Mouse (Mus musculus): ENCODE data around the gene Lag3. TPM values are rescaled to one million over a fixed set of nuclear protein-coding genes. Genes with fewer than 3 reads are reported as not detected.

Lag3 gene
- polyA plus RNA-seq, 1 experiment from 2014 or later: 1.3 TPM

Other genes with a start within 250 kb of the Lag3 start
- 34.8 and 36.6 TPM in 2 replicates for gene Lpcat3, start 248.7 kb downstream of the Lag3 start, polyA plus RNA-seq (2015; fragmentation: Nextera tagmentation; extraction: Ambion mirVana)
- 194 and 209 TPM in 2 replicates for gene Emg1, start 199.5 kb downstream of the Lag3 start, polyA plus RNA-seq (2015; fragmentation: Nextera tagmentation; extraction: Ambion mirVana)
- gene Phb2, start 199.4 kb downstream of the Lag3 start, polyA plus RNA-seq (2015; fragmentation: Nextera tagmentation; extraction: Ambion mirVana): 289 and 292 TPM in 2 replicates
- gene Ptpn6, start 173.0 kb downstream of the Lag3 start, polyA plus RNA-seq (2015; fragmentation: Nextera tagmentation; extraction: Ambion mirVana): 2.5 and 3.8 TPM in 2 replicates
- 675 and 699 TPM in 2 replicates for gene Grcc10, start 170.3 kb downstream of the Lag3 start, polyA plus RNA-seq (2015; fragmentation: Nextera tagmentation; extraction: Ambion mirVana)
- gene Gm45234, start 155.7 kb downstream of the Lag3 start, polyA plus RNA-seq (2015; fragmentation: Nextera tagmentation; extraction: Ambion mirVana): not detected in 2 replicates
- 17.7 and 19.8 TPM in 2 replicates for gene Atn1, start 155.2 kb downstream of the Lag3 start, polyA plus RNA-seq (2015; fragmentation: Nextera tagmentation; extraction: Ambion mirVana)
- gene Eno2, start 142.0 kb downstream of the Lag3 start, polyA plus RNA-seq (2015; fragmentation: Nextera tagmentation; extraction: Ambion mirVana): 15.4 and 19.4 TPM in 2 replicates
- gene Lrrc23, start 132.0 kb downstream of the Lag3 start, polyA plus RNA-seq (2015; fragmentation: Nextera tagmentation; extraction: Ambion mirVana): 3.6 and 5.9 TPM in 2 replicates
- gene Spsb2, start 103.0 kb downstream of the Lag3 start, polyA plus RNA-seq (2015; fragmentation: Nextera tagmentation; extraction: Ambion mirVana): 5.1 and 5.3 TPM in 2 replicates
- gene Tpi1, start 97.4 kb downstream of the Lag3 start, polyA plus RNA-seq (2015; fragmentation: Nextera tagmentation; extraction: Ambion mirVana): 467 and 491 TPM in 2 replicates
- gene Usp5, start 82.2 kb downstream of the Lag3 start, polyA plus RNA-seq (2015; fragmentation: Nextera tagmentation; extraction: Ambion mirVana): 178 and 203 TPM in 2 replicates
- gene Cdca3, start 82.2 kb downstream of the Lag3 start, polyA plus RNA-seq (2015; fragmentation: Nextera tagmentation; extraction: Ambion mirVana): 207 and 217 TPM in 2 replicates
- 0.46 and 0.74 TPM in 2 replicates for gene Gnb3, start 71.4 kb downstream of the Lag3 start, polyA plus RNA-seq (2015; fragmentation: Nextera tagmentation; extraction: Ambion mirVana)
- gene P3h3, start 54.0 kb downstream of the Lag3 start, polyA plus RNA-seq (2015; fragmentation: Nextera tagmentation; extraction: Ambion mirVana): 11.4 and 12.4 TPM in 2 replicates
- gene Gpr162, start 47.7 kb downstream of the Lag3 start, polyA plus RNA-seq (2015; fragmentation: Nextera tagmentation; extraction: Ambion mirVana): 11.7 and 13.4 TPM in 2 replicates
- 0.08 TPM in 2 replicates for gene Cd4, start 23.5 kb downstream of the Lag3 start, polyA plus RNA-seq (2015; fragmentation: Nextera tagmentation; extraction: Ambion mirVana)
- gene Ptms, start 8.4 kb upstream of the Lag3 start, polyA plus RNA-seq (2015; fragmentation: Nextera tagmentation; extraction: Ambion mirVana): 588 and 626 TPM in 2 replicates
- gene Mlf2, start 19.7 kb upstream of the Lag3 start, polyA plus RNA-seq (2015; fragmentation: Nextera tagmentation; extraction: Ambion mirVana): 398 and 409 TPM in 2 replicates
- gene Cops7a, start 53.8 kb upstream of the Lag3 start, polyA plus RNA-seq (2015; fragmentation: Nextera tagmentation; extraction: Ambion mirVana): 89.0 and 99.3 TPM in 2 replicates
- gene Pianp, start 85.0 kb upstream of the Lag3 start, polyA plus RNA-seq (2015; fragmentation: Nextera tagmentation; extraction: Ambion mirVana): 13.0 and 16.1 TPM in 2 replicates
- gene Zfp384, start 97.4 kb upstream of the Lag3 start, polyA plus RNA-seq (2015; fragmentation: Nextera tagmentation; extraction: Ambion mirVana): 18.1 and 19.9 TPM in 2 replicates
- 190 and 200 TPM in 2 replicates for gene Ing4, start 128.1 kb upstream of the Lag3 start, polyA plus RNA-seq (2015; fragmentation: Nextera tagmentation; extraction: Ambion mirVana)
- gene Acrbp, start 138.0 kb upstream of the Lag3 start, polyA plus RNA-seq (2015; fragmentation: Nextera tagmentation; extraction: Ambion mirVana): 19.1 and 20.9 TPM in 2 replicates
- 0.38 and 0.44 TPM in 2 replicates for gene Lpar5, start 156.2 kb upstream of the Lag3 start, polyA plus RNA-seq (2015; fragmentation: Nextera tagmentation; extraction: Ambion mirVana)
- gene Chd4, start 184.3 kb upstream of the Lag3 start, polyA plus RNA-seq (2015; fragmentation: Nextera tagmentation; extraction: Ambion mirVana): 114 and 119 TPM in 2 replicates
- gene Nop2, start 220.2 kb upstream of the Lag3 start, polyA plus RNA-seq (2015; fragmentation: Nextera tagmentation; extraction: Ambion mirVana): 49.1 and 58.3 TPM in 2 replicates
- gene Iffo1, start 233.5 kb upstream of the Lag3 start, polyA plus RNA-seq (2015; fragmentation: Nextera tagmentation; extraction: Ambion mirVana): 11.9 and 14.4 TPM in 2 replicates

Data from forebrain, embryonic 13.5 days (tissue).